Mouse (Mus musculus) right cerebral cortex, postnatal 25 days (tissue): ENCODE data around the gene Pcgf2.
A peak's percentile ranks its signal among the peaks of the same experiment; 100 is the strongest.
"Not testable (repeated sequence)": the region's sequence is repeated elsewhere in the genome, so short reads cannot be mapped to it uniquely, and the experiment has no call there.

Experiments
- DNase-seq: peaks from one replicate; pipeline ENCODE4 v3.0.0; 2022

The Pcgf2 gene

GRCm38 (mm10) chr11:97700003-97700745 lies at the start of gene Pcgf2:
Gene Pcgf2 (minus strand): TSS chr11:97700497.
- peak; percentile 77 for DNase-seq

- no peak for DNase-seq
Measured at GRCm38 (mm10) chr11:97748496-97748895, 48.2 kb upstream of the Pcgf2 start.

- DNase-seq: no peak
Measured at GRCm38 (mm10) chr11:97747773-97748172, 47.5 kb upstream of the Pcgf2 start.

GRCm38 (mm10) chr11:97745331-97745721 lies 45.0 kb upstream of the Pcgf2 start:
- no peak for DNase-seq

GRCm38 (mm10) chr11:97744718-97745330 lies 44.5 kb upstream of the Pcgf2 start:
- DNase-seq: peak; percentile 97

GRCm38 (mm10) chr11:97744063-97744717 lies 43.9 kb upstream of the Pcgf2 start, which contains the start of gene Pip4k2b:
Gene Pip4k2b (minus strand): TSS chr11:97744704.
- no peak for DNase-seq

- DNase-seq: no peak
Measured at GRCm38 (mm10) chr11:97743423-97743822, 43.1 kb upstream of the Pcgf2 start.

GRCm38 (mm10) chr11:97742591-97742990 lies 42.3 kb upstream of the Pcgf2 start:
- no peak for DNase-seq

- no peak for DNase-seq
Measured at GRCm38 (mm10) chr11:97742157-97742556, 41.9 kb upstream of the Pcgf2 start.

GRCm38 (mm10) chr11:97740190-97740589 lies 39.9 kb upstream of the Pcgf2 start:
- DNase-seq: peak; percentile 45

GRCm38 (mm10) chr11:97739155-97739554 lies 38.9 kb upstream of the Pcgf2 start:
- DNase-seq: no peak

GRCm38 (mm10) chr11:97738703-97739102 lies 38.4 kb upstream of the Pcgf2 start:
- no peak for DNase-seq

GRCm38 (mm10) chr11:97737600-97737999 lies 37.3 kb upstream of the Pcgf2 start:
- DNase-seq: no peak

GRCm38 (mm10) chr11:97736645-97737044 lies 36.3 kb upstream of the Pcgf2 start:
- no peak for DNase-seq

- DNase-seq: not testable (repeated sequence)
Measured at GRCm38 (mm10) chr11:97734810-97735209, 34.5 kb upstream of the Pcgf2 start.

- DNase-seq: no peak
Measured at GRCm38 (mm10) chr11:97733689-97734088, 33.4 kb upstream of the Pcgf2 start.

- no peak for DNase-seq
Measured at GRCm38 (mm10) chr11:97728730-97729129, 28.4 kb upstream of the Pcgf2 start.

GRCm38 (mm10) chr11:97728311-97728710 lies 28.0 kb upstream of the Pcgf2 start:
- DNase-seq: no peak

- DNase-seq: no peak
Measured at GRCm38 (mm10) chr11:97723709-97724108, 23.4 kb upstream of the Pcgf2 start.

- DNase-seq: no peak
Measured at GRCm38 (mm10) chr11:97721338-97721737, 21.0 kb upstream of the Pcgf2 start.

- no peak for DNase-seq
Measured at GRCm38 (mm10) chr11:97719041-97719440, 18.7 kb upstream of the Pcgf2 start.

GRCm38 (mm10) chr11:97718281-97718860 lies 18.1 kb upstream of the Pcgf2 start:
- DNase-seq: no peak
